Mouse (Mus musculus) CH12.LX (cell line): ENCODE results near the gene Fcgr2b.

Experiments used
- CTCF ChIP-seq, 2 experiments: IDR thresholded peaks in 1 of 2; conservative IDR thresholded peaks in 1 of 2; 2 replicates each; pipeline ENCODE4 v1.5.1; 2011 to 2012; ENCODE audit warnings: low read depth in 2 of 2, low read length in 2 of 2, improper control_type of control experiment in 1 of 2, inconsistent platforms in 1 of 2, mild to moderate bottlenecking in 1 of 2, moderate library complexity in 1 of 2
- GABPA ChIP-seq: IDR thresholded peaks from 2 replicates; pipeline ENCODE4 v1.6.1; 2012; ENCODE audit warnings: low read depth, low read length, improper control_type of control experiment, inconsistent platforms; ENCODE audit not compliant: insufficient replicate concordance
- POLR2AphosphoS2 ChIP-seq: IDR thresholded peaks from 2 replicates; pipeline ENCODE4 v1.6.1; 2011; ENCODE audit warnings: low read depth, low read length, improper control_type of control experiment
- RCOR1 ChIP-seq: conservative IDR thresholded peaks from 2 replicates; pipeline ENCODE4 v1.6.1; 2012; ENCODE audit warnings: low read depth, mild to moderate bottlenecking, inconsistent platforms, low read length, improper control_type of control experiment
- USF1 ChIP-seq: IDR thresholded peaks from 2 replicates; pipeline ENCODE4 v1.6.1; 2014; ENCODE audit warnings: low read depth, mild to moderate bottlenecking, inconsistent platforms, low read length, improper control_type of control experiment
- ZNF384 ChIP-seq: IDR thresholded peaks from 2 replicates; pipeline ENCODE4 v1.6.1; 2012; ENCODE audit warnings: low read depth, low read length, improper control_type of control experiment, inconsistent platforms

DNA sequence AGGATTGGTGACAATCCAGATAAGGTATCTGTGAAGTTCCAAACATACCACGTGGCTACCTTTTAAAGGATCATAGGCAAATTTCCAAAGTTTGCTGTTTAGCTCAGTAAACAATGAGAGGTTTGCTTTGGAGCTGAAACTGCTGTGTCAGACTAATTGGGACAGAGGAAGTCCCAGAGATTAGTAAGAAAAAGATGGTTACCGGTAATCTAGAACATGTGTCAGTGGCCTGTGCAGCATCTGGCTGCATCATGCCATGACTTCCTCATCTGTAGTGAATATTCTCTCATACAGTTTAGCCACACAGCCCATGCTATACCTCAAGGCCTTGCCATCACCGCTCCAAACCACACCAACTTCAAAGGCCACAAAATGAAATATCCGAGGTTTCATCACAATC, 3.4 kb downstream of the Fcgr2b start:
- TF ChIP-seq USF1, result no peak
- no peak for TF ChIP-seq ZNF384
- no peak for TF ChIP-seq RCOR1
- no peak for TF ChIP-seq POLR2AphosphoS2
- TF ChIP-seq CTCF (conservative IDR thresholded peaks at IDR 0.05 in 1 of 2, IDR thresholded peaks at IDR 0.05 in 1 of 2; ENCODE audit: low read depth in 2 of 2, low read length in 2 of 2), result no peak
- TF ChIP-seq GABPA, result no peak
